ENCODE assay signal across 8 mouse cellular contexts in the genomic region with DNA sequence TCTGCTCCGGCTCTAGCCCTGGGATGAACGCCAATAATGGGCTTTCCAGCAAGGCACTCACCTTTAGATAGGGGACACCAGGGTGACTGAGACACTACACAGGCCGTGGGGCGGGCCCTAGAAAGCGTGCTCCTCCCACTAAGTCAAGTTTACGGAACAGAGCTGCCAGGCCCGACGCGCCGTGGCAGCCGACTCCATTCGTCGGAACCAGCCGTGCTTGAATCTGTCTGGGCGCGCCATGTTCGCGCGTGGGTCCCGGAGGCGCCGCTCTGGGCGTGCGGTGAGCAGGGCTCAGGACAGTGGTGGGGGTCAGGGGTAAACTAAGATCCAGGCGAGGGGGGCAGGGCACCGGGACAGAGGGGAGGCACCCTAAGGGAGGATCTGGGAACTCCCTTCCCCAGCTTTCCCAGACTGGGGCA. TPM values are rescaled to one million over a fixed set of nuclear protein-coding genes. Genes with fewer than 3 reads are reported as not detected.
DNase-seq lines count a peak whose midpoint lies in the region; ATAC-seq and TF ChIP-seq lines count a peak whose summit lies in the region.

A gene (plus strand): TSS at position 40 of the 419 bp plus-strand sequence.

- peak; percentile 38 for DNase-seq in thymus, adult 2 months
- DNase-seq in thymus, postnatal 10 days (ENCODE audit: low spot score in 2 of 2) = no peak
- peak; percentile 70 for DNase-seq in kidney, postnatal 10 days
- peak; percentile 70 for DNase-seq in splenic B cell, adult 2 months (ENCODE audit: low read depth, low spot score)
- DNase-seq in left cerebral cortex, adult 18-20 months (ENCODE audit: low spot score in 2 of 2) = no peak

- no peaks in the 10 kb centered on the region for H3K79me2 ChIP-seq in macrophage (ENCODE audit: inconsistent target)

- H3K36me3 ChIP-seq in thymus, adult 2 months (ENCODE audit: control insufficient read depth, insufficient read depth, low read length) = no peaks in the 10 kb centered on the region
- peaks cover 2% of the 10 kb centered on the region; the same call in 1 of the 2 replicates for H3K36me3 ChIP-seq in heart, embryonic 16.5 days (ENCODE audit: control insufficient read depth, insufficient read depth)
- no peaks in the 10 kb centered on the region for H3K36me3 ChIP-seq in macrophage (ENCODE audit: inconsistent target)
- no peaks in the 10 kb centered on the region for H3K36me3 ChIP-seq in splenic B cell, adult 2 months (ENCODE audit: control insufficient read depth, insufficient read depth, low read length, poor library complexity, severe bottlenecking)

- H3K27me3 ChIP-seq in thymus, adult 2 months (ENCODE audit: control insufficient read depth, insufficient read depth, low read length) = no peaks in the 10 kb centered on the region
- no peaks in the 10 kb centered on the region for H3K27me3 ChIP-seq in heart, embryonic 16.5 days (ENCODE audit: control insufficient read depth, insufficient read depth, low read length)
- no peaks in the 10 kb centered on the region for H3K27me3 ChIP-seq in splenic B cell, adult 2 months (ENCODE audit: control insufficient read depth, insufficient read depth, low read length, poor library complexity, severe bottlenecking)

- peak; percentile 70 for ATAC-seq in erythroblast, adult 5-6 weeks (replicated peaks; ENCODE audit: low FRiP score, poor library complexity, severe bottlenecking)
- peak; percentile 79 for ATAC-seq in heart, embryonic 16.5 days (replicated peaks; ENCODE audit: extremely low read depth, insufficient read depth, low FRiP score)

- H3K4me1 ChIP-seq in thymus, adult 2 months (replicated peaks; ENCODE audit: control insufficient read depth, insufficient read depth, low read length) = peaks cover 20% of the 10 kb centered on the region
- peaks cover 14% of the 10 kb centered on the region for H3K4me1 ChIP-seq in heart, embryonic 16.5 days (ENCODE audit: control insufficient read depth, insufficient read depth, low read length)

- H3K9me3 ChIP-seq in heart, embryonic 16.5 days (replicated peaks; ENCODE audit: control insufficient read depth, low read length) = no peaks in the 10 kb centered on the region

- 2% methylated on average over 25 of the region's 26 CpGs for WGBS in thymus, adult 2 months
- 10% methylated on average over 21 of the region's 26 CpGs for WGBS in heart, embryonic 16.5 days
- 16% methylated on average over 26 of the region's 26 CpGs for WGBS in macrophage (ENCODE audit: missing documents)

- no peak within 1 kb of the TSS for H3K27ac ChIP-seq in thymus, adult 2 months (ENCODE audit: control insufficient read depth, insufficient read depth, low read length)
- peak within 1 kb of the TSS; percentile 87 for H3K27ac ChIP-seq in heart, embryonic 16.5 days (ENCODE audit: low read length)
- H3K27ac ChIP-seq in macrophage = no peak within 1 kb of the TSS

- TF ChIP-seq CTCF in thymus, adult 2 months (IDR thresholded peaks at IDR 0.05; ENCODE audit: borderline replicate concordance, control insufficient read depth, extremely low read depth, insufficient read depth, low read length, poor library complexity) = no peak

- peak within 1 kb of the TSS; percentile 78 for H3K9ac ChIP-seq in heart, embryonic 16.5 days (ENCODE audit: low read length)

- TF ChIP-seq POLR2A in thymus, adult 2 months (IDR thresholded peaks at IDR 0.05; ENCODE audit: control insufficient read depth, extremely low read depth, insufficient read depth, low read length, poor library complexity) = 0 out of 2 replicates have a peak, but pooled peaks have one; percentile 17

- peak within 1 kb of the TSS; percentile 80 for H3K4me3 ChIP-seq in thymus, adult 2 months (ENCODE audit: control insufficient read depth, insufficient read depth, low read length)
- H3K4me3 ChIP-seq in heart, embryonic 16.5 days (ENCODE audit: low read length) = peak within 1 kb of the TSS; percentile 69
- H3K4me3 ChIP-seq in macrophage (ENCODE audit: inconsistent target) = peak within 1 kb of the TSS; percentile 43

- peak within 1 kb of the TSS; percentile 69 for H3K4me2 ChIP-seq in heart, embryonic 16.5 days (ENCODE audit: low read depth, low read length)

RNA-seq across cellular contexts. Expression of the gene that starts here (rescaled TPM):
- 29.7 TPM in 2 replicates for polyA plus RNA-seq in thymus, adult 2 months (2012; rRNA removed)
- 2.5 and 5.0 TPM in 2 replicates for total RNA-seq in erythroblast, adult 5-6 weeks (2015; ENCODE audit: low replicate concordance)
- total RNA-seq in erythroblast, adult 5-6 weeks (2017; ENCODE audit: low replicate concordance) = 1.0 and 2.1 TPM in 2 replicates
- polyA plus RNA-seq in heart, embryonic 16.5 days (2015; fragmentation: Nextera tagmentation; extraction: Ambion mirVana) = 10.0 and 10.5 TPM in 2 replicates
- total RNA-seq in macrophage (2018; cell fraction: chromatin; rRNA removed) = 10 to 100 TPM; 10.6 to 43.9 (median 22.7) TPM
- 1 to 10 TPM; 1.3 to 4.3 (median 2.7) TPM for total RNA-seq in macrophage (2018; cell fraction: cytosol; rRNA removed)
- total RNA-seq in macrophage (2018; cell fraction: nucleus; rRNA removed) = 10 to 100 TPM in 20 of 26 experiments, 1 to 10 TPM in 6; 4.4 to 26.9 (median 12.8) TPM
- polyA plus RNA-seq in macrophage (2018) = 3.0 to 3.4 TPM (median 3.2 TPM) in 3 replicates
- 1 to 10 TPM; 1.9 to 2.5 TPM for total RNA-seq in left cerebral cortex, adult 18-20 months (2021)

Comparison
In these comparisons a context has a peak if more than half of its experiments do, and no peak if none do; other contexts are left out.
1. DNase-seq: peak in thymus, adult 2 months (single experiment), kidney, postnatal 10 days (single experiment) and splenic B cell, adult 2 months (single experiment); none in thymus, postnatal 10 days (0 of 2) and left cerebral cortex, adult 18-20 months (0 of 2).
2. Peak in every context shown above with its lines, with median percentiles within 50 percentile points of each other: H3K4me3 ChIP-seq.